Mouse (Mus musculus) hindbrain, postnatal 0 days (tissue): ENCODE results near the gene Lamc1. TPM values are rescaled to one million over a fixed set of nuclear protein-coding genes. Genes with fewer than 3 reads are reported as not detected.

ENCODE experiments used
- ATAC-seq: fragments of 200-750 bp; cut with Nextera tagmentation; 2 replicates; pipeline ENCODE4 v1.8.0; 2017; ENCODE audit warnings: mild to moderate bottlenecking, moderate TSS enrichment, moderate library complexity
- DNase-seq: peaks from one replicate; pipeline ENCODE4 v3.0.0-alpha.2; 2015; ENCODE audit warnings: low spot score
- H3K27ac ChIP-seq: fragments of 300-500 bp; sonication (generic); 2 replicates; pipeline ENCODE4 v1.5.1; 2014; ENCODE audit warnings: mild to moderate bottlenecking
- H3K27me3 ChIP-seq: fragments of 300-500 bp; sonication (generic); 2 replicates; pipeline ENCODE4 v1.6.1; 2014; ENCODE audit warnings: low read length, mixed read lengths; ENCODE audit not compliant: insufficient read depth
- H3K36me3 ChIP-seq: fragments of 300-500 bp; sonication (generic); 2 replicates; pipeline ENCODE4 v1.6.1; 2014; ENCODE audit warnings: low read length, mixed read lengths; ENCODE audit not compliant: insufficient read depth
- H3K4me1 ChIP-seq: fragments of 300-500 bp; sonication (generic); 2 replicates; pipeline ENCODE4 v1.6.1; 2014; ENCODE audit warnings: antibody characterized with exemption, low read length, mixed read lengths; ENCODE audit not compliant: insufficient read depth
- H3K4me2 ChIP-seq: fragments of 300-500 bp; sonication (generic); 2 replicates; pipeline ENCODE4 v1.6.1; 2014; ENCODE audit warnings: low read depth, mild to moderate bottlenecking, low read length, moderate library complexity, mixed read lengths
- H3K4me3 ChIP-seq: fragments of 300-500 bp; sonication (generic); 2 replicates; pipeline ENCODE4 v1.5.1; 2014; ENCODE audit warnings: low read length
- H3K9ac ChIP-seq: fragments of 300-500 bp; sonication (generic); replicated peaks from 2 replicates; pipeline ENCODE4 v1.6.1; 2014; ENCODE audit warnings: mild to moderate bottlenecking, low read length, moderate library complexity, mixed read lengths
- H3K9me3 ChIP-seq: fragments of 300-500 bp; sonication (generic); 2 replicates; pipeline ENCODE4 v1.6.1; 2016; ENCODE audit warnings: low read length, mixed read lengths
- CTCF ChIP-seq: IDR thresholded peaks from 2 replicates; pipeline ENCODE4 v1.5.1; 2016; ENCODE audit warnings: antibody characterized with exemption, control low read depth, low read depth
- WGBS: fragments of 180-500 bp; shearing (Covaris S2); extraction: QIAGEN DNeasy Blood & Tissue Kit; methylation state at CpG from one replicate; pipeline ENCODE4 v1.1.7; 2014; 5-methylcytosine and 5-hydroxymethylcytosine counted together
- polyA plus RNA-seq: library from polyadenylated mRNA; unstranded; fragments of >200 nt; fragmentation: Nextera tagmentation; extraction: Ambion mirVana; gene quantifications from 2 replicates; pipeline ENCODE4 v1.2.1, GENCODE M21; 2015
- total RNA-seq: library from RNA; depleted of rRNA; stranded (reverse); fragments of >200 nt; gene quantifications from 2 replicates; pipeline ENCODE4 v1.2.3, GENCODE M21; 2014

Gene Lamc1
- total and polyA plus RNA-seq, 2 experiments from 2014 or later, result 13.5 to 52.9 TPM

DNA sequence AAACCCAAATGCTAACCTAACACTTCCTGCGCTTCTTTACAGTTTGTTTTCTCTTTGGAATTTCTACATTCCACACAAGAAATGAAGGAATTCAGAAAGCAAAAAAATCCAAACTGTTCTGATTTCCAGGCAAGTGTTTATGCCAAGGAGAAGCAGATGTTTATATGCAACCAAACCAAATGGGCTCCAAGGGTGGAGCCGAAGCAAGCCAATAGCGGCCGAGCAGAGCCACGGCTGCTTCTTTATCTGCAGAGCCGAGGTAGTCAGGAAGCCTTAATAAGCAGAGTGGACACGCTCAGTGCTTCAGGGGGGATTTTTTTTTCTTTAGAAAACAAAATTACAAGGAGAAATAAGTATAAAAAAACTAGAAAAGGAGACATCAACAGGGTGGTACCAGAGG, 91.2 kb downstream of the Lamc1 start:
- no peak for TF ChIP-seq CTCF
- DNase-seq (no peak), ATAC-seq (no peak)
- Histone ChIP-seq H3K27me3 (no peaks in the 10 kb centered on the region), H3K36me3 (peaks cover 56% of the 10 kb centered on the region; the same call in 1 of the 2 replicates), H3K4me2 (no peak overlapping the region), H3K9ac (no peak overlapping the region), H3K27ac (no peak overlapping the region), H3K9me3 (no peaks in the 10 kb centered on the region), H3K4me1 (no peaks in the 10 kb centered on the region), H3K4me3 (no peak overlapping the region)
- WGBS, result 79% methylated on average over 7 of the region's 7 CpGs

DNA sequence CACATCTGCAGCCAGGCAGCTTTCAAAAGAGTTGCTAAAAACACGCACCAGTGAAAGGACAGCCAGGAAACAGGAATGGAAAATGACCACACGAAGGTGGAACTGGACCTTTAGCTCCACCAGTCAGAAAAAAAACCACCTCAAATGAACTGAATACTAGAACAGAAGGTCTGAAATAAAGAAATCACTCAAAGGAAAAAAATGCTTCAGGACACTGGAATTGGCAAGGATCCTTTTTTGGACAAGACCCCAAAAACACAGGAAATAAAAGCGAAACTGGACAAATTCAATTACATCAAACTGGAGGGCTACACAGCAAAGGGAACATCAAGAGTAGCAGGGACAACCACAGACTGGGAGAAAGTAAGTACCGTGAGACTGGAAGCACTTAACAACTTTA, 97.0 kb downstream of the Lamc1 start:
- Histone ChIP-seq H3K27ac (no peak overlapping the region), H3K36me3 (peaks cover 38% of the 10 kb centered on the region), H3K4me3 (no peak overlapping the region), H3K27me3 (no peaks in the 10 kb centered on the region), H3K9me3 (no peaks in the 10 kb centered on the region), H3K9ac (no peak overlapping the region), H3K4me1 (no peaks in the 10 kb centered on the region), H3K4me2 (no peak overlapping the region)
- TF ChIP-seq CTCF, result no peak
- ATAC-seq, result no peak
- WGBS, result 57% methylated on average over 4 of the region's 4 CpGs
- no peak for DNase-seq

DNA sequence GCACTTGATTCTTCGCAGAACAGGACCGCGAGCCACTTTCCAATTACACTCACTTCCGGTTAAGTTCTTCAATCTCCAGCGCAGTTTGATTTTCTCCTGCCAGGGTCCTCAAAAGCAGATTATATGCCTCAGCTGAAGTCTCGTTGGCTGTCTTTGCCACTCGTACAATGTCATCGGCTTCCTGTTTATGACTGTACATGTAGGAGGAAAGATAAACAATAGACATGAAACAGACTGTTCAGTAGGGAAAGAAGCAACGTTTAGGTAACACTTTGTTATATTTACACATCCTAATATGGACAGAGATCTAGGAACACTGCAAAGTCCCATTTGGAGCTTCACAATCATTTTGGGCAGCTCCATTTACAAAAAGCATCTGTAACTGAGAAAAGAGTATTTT, 100.9 kb downstream of the Lamc1 start:
- Histone ChIP-seq H3K4me2 (no peak overlapping the region), H3K4me3 (no peak overlapping the region), H3K27ac (no peak overlapping the region), H3K27me3 (no peaks in the 10 kb centered on the region), H3K36me3 (peaks cover 54% of the 10 kb centered on the region), H3K9me3 (no peaks in the 10 kb centered on the region), H3K9ac (no peak overlapping the region), H3K4me1 (no peaks in the 10 kb centered on the region)
- DNase-seq, result no peak
- WGBS, result 93% methylated on average over 9 of the region's 9 CpGs
- no peak for ATAC-seq
- no peak for TF ChIP-seq CTCF

DNA sequence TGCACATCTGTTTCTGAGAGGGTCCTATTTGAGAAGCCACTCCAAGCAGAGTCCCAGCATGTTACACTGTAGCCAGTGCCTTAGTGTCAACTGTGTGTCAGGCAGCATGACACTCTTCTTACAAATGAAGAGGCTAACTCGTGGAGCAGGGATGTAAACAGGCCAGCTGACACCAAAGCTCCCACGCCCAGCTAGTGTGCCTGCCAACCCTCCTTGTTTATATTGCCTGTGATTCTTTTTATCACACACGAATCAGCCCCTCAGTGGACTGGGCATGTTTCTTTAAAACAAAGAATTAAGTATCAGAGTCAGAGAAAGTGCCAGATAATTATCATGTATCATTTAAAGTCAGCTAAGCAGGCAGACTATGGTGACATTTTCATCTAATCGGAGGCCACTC, 104.7 kb downstream of the Lamc1 start:
- H3K27ac ChIP-seq, result no peak overlapping the region
- no peaks in the 10 kb centered on the region for H3K9me3 ChIP-seq
- DNase-seq, result no peak
- no peak overlapping the region for H3K4me2 ChIP-seq
- no peak overlapping the region for H3K9ac ChIP-seq
- no peaks in the 10 kb centered on the region for H3K27me3 ChIP-seq
- 65% methylated on average over 4 of the region's 4 CpGs for WGBS
- no peak for ATAC-seq
- TF ChIP-seq CTCF, result no peak
- H3K4me3 ChIP-seq, result no peak overlapping the region
- H3K4me1 ChIP-seq, result no peaks in the 10 kb centered on the region
- peaks cover 57% of the 10 kb centered on the region for H3K36me3 ChIP-seq

DNA sequence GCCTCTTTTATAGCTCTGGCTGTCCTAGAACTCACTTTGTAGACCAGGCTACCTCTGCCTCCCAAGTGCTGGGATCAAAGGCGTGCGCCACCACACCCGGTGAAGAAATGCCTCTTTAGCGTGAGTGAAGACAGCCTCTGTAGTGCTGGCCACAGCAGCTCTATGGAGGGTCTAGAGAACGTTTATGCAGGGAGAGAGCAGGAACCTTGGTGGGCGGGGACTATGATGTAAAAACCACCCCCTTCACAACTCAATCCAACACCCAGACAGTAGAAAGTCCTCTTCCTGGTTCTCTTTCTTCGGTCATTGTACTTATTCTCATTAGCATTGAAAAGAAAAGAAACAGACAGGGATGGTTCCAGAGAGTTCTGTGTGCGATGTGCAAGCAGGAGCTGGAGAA, 105.5 kb downstream of the Lamc1 start:
- no peak overlapping the region for H3K4me3 ChIP-seq
- no peak overlapping the region for H3K27ac ChIP-seq
- ATAC-seq (no peak), DNase-seq (no peak)
- no peaks in the 10 kb centered on the region for H3K27me3 ChIP-seq
- no peaks in the 10 kb centered on the region for H3K9me3 ChIP-seq
- peaks cover 53% of the 10 kb centered on the region for H3K36me3 ChIP-seq
- no peaks in the 10 kb centered on the region for H3K4me1 ChIP-seq
- no peak overlapping the region for H3K9ac ChIP-seq
- WGBS, result 87% methylated on average over 8 of the region's 8 CpGs
- no peak overlapping the region for H3K4me2 ChIP-seq
- TF ChIP-seq CTCF, result no peak

DNA sequence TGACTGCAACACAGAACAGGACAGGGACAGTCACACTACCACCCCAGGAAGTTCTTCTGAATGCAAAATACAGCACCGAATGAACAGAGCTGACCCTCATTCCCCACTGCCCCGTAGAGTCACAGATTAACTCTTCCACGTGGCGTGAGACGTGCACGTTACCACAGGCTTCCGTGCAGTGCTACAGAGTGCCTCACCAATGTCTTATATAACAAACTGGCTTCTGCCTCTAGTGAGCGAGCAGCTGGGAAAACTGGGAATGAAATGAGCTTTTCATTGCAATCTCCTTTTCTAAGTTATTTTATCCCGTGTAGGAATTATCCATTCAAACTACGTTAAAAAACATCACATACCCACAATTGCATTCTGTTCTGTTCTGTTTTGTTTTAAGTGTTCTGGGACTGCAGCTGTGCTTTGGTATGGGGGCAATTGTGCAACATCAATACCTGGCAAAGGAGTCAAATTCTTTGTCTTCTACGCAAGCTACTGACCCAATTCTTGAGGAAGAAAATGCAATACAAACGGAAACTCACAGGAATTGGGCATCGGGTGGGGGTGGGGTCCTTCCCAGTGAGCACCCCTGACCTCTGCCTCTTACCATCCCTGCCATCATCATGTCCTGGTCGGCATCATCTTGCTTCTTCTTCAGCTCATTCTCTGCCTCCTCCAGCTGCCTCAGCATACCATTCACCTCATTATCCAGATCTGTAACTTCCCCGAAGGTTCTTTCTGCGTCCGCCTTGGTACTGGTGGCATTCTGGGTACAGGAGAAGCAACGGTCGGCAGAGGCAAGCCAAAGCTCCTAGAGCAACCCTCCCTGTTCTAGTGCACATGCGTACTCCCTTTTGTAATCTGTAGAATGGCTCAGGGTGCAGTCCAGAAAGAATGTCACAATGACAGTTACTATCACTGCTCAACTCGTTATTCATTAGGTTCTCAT, 106.5 kb downstream of the Lamc1 start:
- Histone ChIP-seq H3K4me3 (no peak overlapping the region), H3K27ac (no peak overlapping the region), H3K4me1 (no peaks in the 10 kb centered on the region), H3K4me2 (no peak overlapping the region), H3K9me3 (no peaks in the 10 kb centered on the region), H3K9ac (no peak overlapping the region), H3K36me3 (peaks cover 52% of the 10 kb centered on the region), H3K27me3 (no peaks in the 10 kb centered on the region)
- no peak for TF ChIP-seq CTCF
- no peak for DNase-seq
- WGBS, result 87% methylated on average over 21 of the region's 21 CpGs
- ATAC-seq, result no peak

DNA sequence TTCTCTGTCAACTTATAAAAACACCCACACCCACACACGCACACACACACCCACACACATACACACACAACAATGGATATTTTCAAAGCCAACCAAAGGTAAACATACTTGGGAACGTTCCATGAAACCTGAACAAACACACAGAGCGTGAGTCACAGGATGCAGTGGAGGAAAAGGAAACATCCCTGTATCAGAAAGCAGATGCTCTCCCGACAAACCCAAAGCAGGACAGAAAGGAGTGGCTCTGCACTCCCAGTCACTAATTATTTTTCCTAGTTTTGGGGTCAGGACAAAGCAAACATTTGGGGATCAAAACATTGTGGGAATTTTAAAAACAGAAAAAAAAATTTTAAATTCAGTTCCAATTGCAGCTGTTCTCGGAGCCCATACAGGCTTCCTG, 108.3 kb downstream of the Lamc1 start:
- Histone ChIP-seq H3K9me3 (no peaks in the 10 kb centered on the region), H3K4me3 (no peak overlapping the region), H3K27ac (0 out of 2 replicates have a peak overlapping the region, but pooled peaks have one; percentile 20), H3K36me3 (peaks cover 50% of the 10 kb centered on the region), H3K9ac (no peak overlapping the region), H3K4me1 (no peaks in the 10 kb centered on the region), H3K27me3 (no peaks in the 10 kb centered on the region), H3K4me2 (no peak overlapping the region)
- DNase-seq (no peak), ATAC-seq (no peak)
- 83% methylated on average over 5 of the region's 5 CpGs for WGBS
- TF ChIP-seq CTCF, result no peak
